Mouse (Mus musculus) inflammation-experienced regulatory T-cells, adult 6 months (primary cell): ENCODE results near the gene Hscb. TPM values are rescaled to one million over a fixed set of nuclear protein-coding genes. Genes with fewer than 3 reads are reported as not detected.

Source experiments
- ATAC-seq: one replicate; pipeline ENCODE4 v1.8.0; 2017
- polyA plus RNA-seq, 3 experiments: library from polyadenylated mRNA; unstranded; fragments of 100-300 nt; shearing (Covaris generic); gene quantifications; one replicate each; pipeline ENCODE4 v1.2.1; 2017

The Hscb gene
- polyA plus RNA-seq, 3 experiments from 2014 or later: 41.4 to 51.1 (median 45.4) TPM

DNA sequence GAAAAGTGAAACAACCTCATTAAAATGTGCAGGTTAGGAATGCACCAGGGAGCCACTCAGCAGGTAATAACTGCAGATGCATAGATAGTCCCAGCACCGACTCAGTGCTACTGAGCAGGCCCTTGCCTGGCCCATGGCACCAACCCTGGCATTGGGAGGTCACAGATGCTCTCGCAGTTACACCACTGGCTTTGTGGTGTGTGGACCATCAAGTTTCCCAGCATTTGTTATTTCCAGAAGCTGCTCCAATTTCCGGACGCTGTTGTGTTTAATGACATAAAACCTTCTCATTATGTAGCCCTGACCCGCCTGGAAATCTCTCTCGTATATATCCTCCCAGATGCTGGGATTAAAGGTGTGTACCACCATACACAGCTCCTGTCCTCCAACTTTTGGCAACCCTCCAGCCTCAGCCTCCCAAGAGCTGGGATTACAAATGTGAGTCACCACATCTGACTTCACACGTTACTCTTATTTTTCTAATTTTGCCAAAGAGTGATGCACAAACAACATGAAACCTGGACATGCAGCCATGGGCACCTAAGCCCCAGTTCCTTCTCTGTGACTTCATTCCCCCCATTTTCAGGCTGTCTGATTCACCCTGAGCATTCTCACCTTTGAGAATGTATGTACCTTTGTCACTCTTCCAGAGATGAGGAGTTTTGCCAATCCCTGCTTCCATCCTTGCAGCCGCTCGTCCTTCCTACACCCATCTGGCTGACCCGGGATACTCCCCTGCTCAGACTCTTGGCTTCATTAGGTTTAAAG is 58.6 kb downstream of the Hscb start:
- peak; percentile 44 for ATAC-seq

DNA sequence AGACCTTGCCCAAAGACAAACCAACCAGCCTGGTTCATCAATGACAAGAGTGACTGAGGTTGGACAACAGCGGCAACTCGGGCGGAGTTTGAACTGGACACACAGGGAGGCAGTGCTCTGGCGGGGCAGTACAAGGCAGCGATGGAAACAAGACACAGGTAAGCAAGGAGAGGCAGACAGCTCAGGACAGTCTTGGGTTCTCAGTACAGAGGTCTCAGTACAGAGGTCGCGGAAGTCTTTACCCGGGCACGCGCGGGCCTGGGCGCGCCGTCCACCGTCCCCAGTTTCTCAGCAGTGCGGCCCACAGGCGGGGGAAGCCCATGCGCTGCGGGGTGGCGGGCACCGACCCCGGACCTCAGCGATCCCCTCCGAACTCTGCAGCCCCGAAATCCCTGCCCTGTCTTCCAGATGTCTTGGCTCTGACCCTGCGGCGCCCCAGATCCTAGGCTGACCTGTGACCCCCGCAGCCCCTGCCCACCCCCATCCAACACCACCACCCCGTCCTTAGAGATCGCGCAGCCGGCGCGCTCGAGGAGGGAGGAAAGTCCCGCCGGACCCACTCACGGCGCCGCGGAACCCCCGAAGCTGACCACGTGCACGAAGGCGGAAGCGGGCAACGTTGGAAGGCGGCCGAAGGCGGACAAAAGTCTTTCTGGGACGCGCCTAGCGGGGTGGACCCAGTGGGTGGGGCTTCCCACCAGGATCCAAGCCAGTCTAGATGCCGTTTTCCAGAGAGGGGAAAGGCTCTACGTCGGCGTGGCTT is 59.4 kb downstream of the Hscb start, which contains the start of gene Pus1:
Gene Pus1 (minus strand): TSS at position 662 of the 763 bp plus-strand sequence.
- peak; percentile 79 for ATAC-seq

DNA sequence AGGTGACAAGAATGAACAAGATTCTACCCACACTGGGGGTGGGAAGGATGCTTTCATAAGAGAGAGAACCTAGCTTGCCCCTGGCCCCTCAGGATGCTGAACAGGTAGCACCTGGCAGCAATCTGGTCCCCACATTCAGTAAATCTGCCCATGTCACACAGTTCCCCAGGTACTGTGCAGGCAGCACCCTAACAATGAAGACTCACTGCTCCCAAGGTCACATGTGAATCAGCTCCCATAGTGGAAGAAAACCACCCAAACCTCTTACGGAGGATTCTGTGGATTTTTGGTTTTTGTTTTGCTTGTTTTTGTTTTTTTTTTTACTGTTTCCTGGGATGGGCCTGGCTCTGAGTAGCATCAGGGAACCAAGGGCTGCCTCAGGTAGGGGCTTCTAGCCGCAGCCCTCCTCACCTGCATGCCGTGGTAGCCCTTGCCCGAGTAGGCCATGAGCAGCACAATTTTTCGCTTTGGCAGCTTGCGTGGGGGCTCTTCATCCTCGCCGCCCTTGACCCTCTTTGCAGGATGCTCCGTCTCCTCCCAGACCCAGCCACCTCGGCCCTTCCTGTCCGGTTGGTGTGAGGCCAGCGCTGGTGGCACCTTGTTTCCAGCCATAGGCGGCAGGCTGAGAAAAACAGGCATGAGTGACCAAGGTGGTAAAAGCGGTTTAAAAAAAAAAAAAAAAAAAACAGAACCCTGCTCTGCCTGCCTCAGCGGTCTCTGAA is 60.1 kb downstream of the Hscb start:
- no peak for ATAC-seq

Other genes starting within 250 kb of the Hscb start
- 10 to 100 TPM; 37.3 to 40.8 (median 40.1) TPM for gene Noc4l, start 186.4 kb downstream of the Hscb start, polyA plus RNA-seq
- gene Ddx51, start 186.3 kb downstream of the Hscb start, polyA plus RNA-seq: 1 to 10 TPM; 2.3 to 4.5 (median 4.5) TPM
- 10 to 100 TPM; 53.8 to 85.3 (median 69.2) TPM for gene Ep400, start 69.1 kb downstream of the Hscb start, polyA plus RNA-seq
- gene Pus1, start 59.1 kb downstream of the Hscb start, polyA plus RNA-seq: 10 to 100 TPM; 17.6 to 37.1 (median 33.8) TPM
- gene Ulk1, start 29.7 kb downstream of the Hscb start, polyA plus RNA-seq: 10 to 100 TPM in 1 of 3 experiments, 1 to 10 TPM in 2; 8.0 to 12.9 (median 9.3) TPM
- 10 to 100 TPM in 1 of 3 experiments, 1 to 10 TPM in 2; 3.8 to 17.7 (median 4.3) TPM for gene Chek2, start 202 bp upstream of the Hscb start, polyA plus RNA-seq
- 1 to 10 TPM in 2 of 3 experiments, under 1 TPM in 1; 0.83 to 4.4 (median 4.3) TPM for gene Ttc28, start 40.0 kb upstream of the Hscb start, polyA plus RNA-seq